Mouse (Mus musculus) heart, postnatal 0 days (tissue): ENCODE measurements around the gene Zmiz1. TPM values are rescaled to one million over a fixed set of nuclear protein-coding genes. Genes with fewer than 3 reads are reported as not detected.

Source experiments
- ATAC-seq: fragments of 200-750 bp; cut with Nextera tagmentation; 2 replicates; pipeline ENCODE4 v1.8.0; 2017; ENCODE audit warnings: low read depth, moderate number of reproducible peaks, moderate library complexity; ENCODE audit not compliant: insufficient read depth
- DNase-seq: peaks from one replicate; pipeline ENCODE4 v3.0.0-alpha.2; 2016; ENCODE audit warnings: low spot score
- H3K27ac ChIP-seq: fragments of 300-500 bp; sonication (generic); 2 replicates; pipeline ENCODE4 v1.5.1; 2014; ENCODE audit warnings: low read depth, mild to moderate bottlenecking
- H3K27me3 ChIP-seq: fragments of 300-500 bp; sonication (generic); 2 replicates; pipeline ENCODE4 v1.6.1; 2014; ENCODE audit warnings: low read length, mixed read lengths; ENCODE audit not compliant: control insufficient read depth, insufficient read depth
- H3K36me3 ChIP-seq: fragments of 300-500 bp; sonication (generic); replicated peaks from 2 replicates; pipeline ENCODE4 v1.6.1; 2014; ENCODE audit warnings: low read length, mixed read lengths; ENCODE audit not compliant: control insufficient read depth, insufficient read depth
- H3K4me1 ChIP-seq: fragments of 300-500 bp; sonication (generic); 2 replicates; pipeline ENCODE4 v1.6.1; 2014; ENCODE audit warnings: antibody characterized with exemption; ENCODE audit not compliant: control insufficient read depth, insufficient read depth
- H3K4me2 ChIP-seq: fragments of 300-500 bp; sonication (generic); 2 replicates; pipeline ENCODE4 v1.6.1; 2014; ENCODE audit warnings: low read depth, mild to moderate bottlenecking, low read length, moderate library complexity
- H3K4me3 ChIP-seq: fragments of 300-500 bp; sonication (generic); 2 replicates; pipeline ENCODE4 v1.5.1; 2014; ENCODE audit warnings: low read depth, low read length
- H3K9ac ChIP-seq: fragments of 300-500 bp; sonication (generic); replicated peaks from 2 replicates; pipeline ENCODE4 v1.6.1; 2014; ENCODE audit warnings: low read depth, low read length, mixed read lengths
- H3K9me3 ChIP-seq: fragments of 300-500 bp; sonication (generic); replicated peaks from 2 replicates; pipeline ENCODE4 v1.6.1; 2016; ENCODE audit warnings: low read length; ENCODE audit not compliant: control insufficient read depth
- CTCF ChIP-seq: IDR thresholded peaks from 2 replicates; pipeline ENCODE4 v1.5.1; 2016; ENCODE audit warnings: antibody characterized with exemption, control low read depth, low read depth
- EP300 ChIP-seq: IDR thresholded peaks from 2 replicates; pipeline ENCODE4 v1.6.1; 2016; ENCODE audit warnings: antibody characterized with exemption, low read depth
- WGBS: fragments of 180-500 bp; shearing (Covaris S2); extraction: QIAGEN DNeasy Blood & Tissue Kit; methylation state at CpG from one replicate; pipeline ENCODE4 v1.1.7; 2014; 5-methylcytosine and 5-hydroxymethylcytosine counted together
- polyA plus RNA-seq: library from polyadenylated mRNA; unstranded; fragments of >200 nt; fragmentation: Nextera tagmentation; extraction: Ambion mirVana; gene quantifications from 2 replicates; pipeline ENCODE4 v1.2.1, GENCODE M21; 2015
- total RNA-seq: library from RNA; depleted of rRNA; stranded (reverse); fragments of >200 nt; gene quantifications from 2 replicates; pipeline ENCODE4 v1.2.3, GENCODE M21; 2014; ENCODE audit warnings: low replicate concordance

Zmiz1 gene
- total and polyA plus RNA-seq, 2 experiments from 2014 or later: 13.8 to 41.0 TPM

DNA sequence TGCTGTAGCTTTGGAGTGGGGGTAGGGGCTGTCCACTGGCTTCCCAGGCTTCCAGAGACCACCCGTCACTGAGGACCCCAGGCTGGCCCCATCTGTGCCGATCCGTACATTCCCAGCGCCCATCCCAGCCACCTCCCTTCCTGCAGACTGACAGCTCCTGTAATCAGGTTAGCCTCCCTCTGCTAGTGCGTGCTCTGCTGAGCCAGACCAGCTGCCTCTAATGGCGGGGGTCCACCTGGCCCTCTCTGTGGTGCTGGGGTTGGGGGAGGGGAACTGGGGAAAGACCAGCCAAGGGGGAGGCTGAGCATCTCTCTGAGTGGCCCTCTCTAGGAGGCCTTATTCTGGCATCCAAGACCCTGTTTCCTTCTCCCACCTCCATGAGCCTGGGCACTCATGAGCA is 53.8 kb downstream of the Zmiz1 start:
- 42% methylated on average over 6 of the region's 6 CpGs for WGBS
- DNase-seq: no peak
- no peak overlapping the region; the same call in 1 of the 2 replicates for H3K9ac ChIP-seq
- no peaks in the 10 kb centered on the region for H3K36me3 ChIP-seq
- H3K4me2 ChIP-seq: 0 out of 2 replicates have a peak overlapping the region, but pooled peaks have one; percentile 8
- H3K4me1 ChIP-seq: peaks cover 96% of the 10 kb centered on the region
- TF ChIP-seq EP300 (no peak), CTCF (no peak)
- H3K4me3 ChIP-seq: no peak overlapping the region
- H3K27me3 ChIP-seq: no peaks in the 10 kb centered on the region
- peak overlapping the region; percentile 78 for H3K27ac ChIP-seq
- ATAC-seq: no peak
- no peaks in the 10 kb centered on the region for H3K9me3 ChIP-seq

DNA sequence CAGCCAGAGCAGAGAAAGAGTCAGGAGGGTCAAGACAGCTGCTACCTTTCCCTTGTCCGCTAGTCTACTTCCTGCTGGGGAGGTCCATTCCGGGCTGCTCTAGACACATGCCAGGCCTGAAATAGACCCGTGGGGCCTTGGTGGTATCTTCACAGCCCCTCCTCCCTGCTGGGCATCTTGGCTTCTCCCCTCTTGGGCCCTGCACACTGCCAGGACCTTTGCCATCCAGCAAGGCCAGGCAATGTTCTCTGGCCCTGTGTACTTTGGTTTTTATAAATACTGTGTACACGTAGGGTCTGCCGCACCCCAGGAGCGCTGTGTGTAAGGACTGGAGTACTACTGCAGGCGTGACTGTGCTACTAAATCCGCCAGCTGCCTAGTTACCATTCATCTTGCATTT is 54.5 kb downstream of the Zmiz1 start:
- ATAC-seq (peak; percentile 55), DNase-seq (peak; percentile 74)
- peak overlapping the region; percentile 78 for H3K27ac ChIP-seq
- H3K4me2 ChIP-seq: peak overlapping the region; percentile 8; the same call in 1 of the 2 replicates
- no peaks in the 10 kb centered on the region for H3K27me3 ChIP-seq
- peaks cover 90% of the 10 kb centered on the region for H3K4me1 ChIP-seq
- no peaks in the 10 kb centered on the region for H3K9me3 ChIP-seq
- TF ChIP-seq EP300: no peak
- no peak for TF ChIP-seq CTCF
- H3K9ac ChIP-seq: no peak overlapping the region
- 37% methylated on average over 8 of the region's 8 CpGs for WGBS
- no peak overlapping the region for H3K4me3 ChIP-seq
- no peaks in the 10 kb centered on the region for H3K36me3 ChIP-seq

- H3K27ac ChIP-seq: peak overlapping the region; percentile 44
- 59% methylated on average over 2 of the region's 2 CpGs for WGBS
These were observed 56.0 kb downstream of the Zmiz1 start for GRCm38 (mm10) chr14:25514943-25515512.

DNA sequence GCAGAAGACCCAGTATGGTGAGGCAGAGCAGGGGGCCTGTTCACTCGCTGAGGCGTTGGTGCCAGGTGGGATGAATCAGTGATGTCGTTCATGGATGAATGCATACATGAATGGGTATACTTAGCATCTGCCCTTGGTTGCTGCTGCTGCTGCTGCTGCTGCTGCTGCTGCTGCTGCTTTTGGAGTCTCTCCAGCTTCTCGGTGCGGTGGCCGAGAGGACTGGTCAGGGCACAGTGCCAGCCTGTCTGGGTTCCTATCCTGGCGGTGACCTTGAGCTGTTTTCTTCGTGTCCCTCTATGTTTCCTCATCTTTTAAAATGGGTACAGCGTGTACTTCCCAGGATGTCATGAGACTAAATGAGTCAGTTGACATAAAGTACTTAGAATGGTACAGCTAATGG is 56.9 kb downstream of the Zmiz1 start:
- ATAC-seq (no peak), DNase-seq (no peak)
- Histone ChIP-seq H3K4me2 (no peak overlapping the region), H3K9me3 (no peaks in the 10 kb centered on the region), H3K9ac (no peak overlapping the region), H3K27me3 (no peaks in the 10 kb centered on the region), H3K27ac (peak overlapping the region; percentile 83), H3K36me3 (no peaks in the 10 kb centered on the region), H3K4me1 (peaks cover 85% of the 10 kb centered on the region), H3K4me3 (no peak overlapping the region)
- 24% methylated on average over 9 of the region's 9 CpGs for WGBS
- no peak for TF ChIP-seq CTCF
- TF ChIP-seq EP300: 0 out of 2 replicates have a peak, but pooled peaks have one; percentile 29

More at GRCm38 (mm10) chr14:25514943-25515512, 56.0 kb downstream of the Zmiz1 start:
- ATAC-seq (no peak), DNase-seq (no peak)
- no peak overlapping the region for H3K4me2 ChIP-seq
- H3K9ac ChIP-seq: no peak overlapping the region
- no peaks in the 10 kb centered on the region for H3K9me3 ChIP-seq
- H3K4me3 ChIP-seq: no peak overlapping the region
- no peaks in the 10 kb centered on the region for H3K36me3 ChIP-seq
- TF ChIP-seq EP300: no peak
- TF ChIP-seq CTCF: no peak
- no peaks in the 10 kb centered on the region for H3K27me3 ChIP-seq
- H3K4me1 ChIP-seq: peaks cover 85% of the 10 kb centered on the region

DNA sequence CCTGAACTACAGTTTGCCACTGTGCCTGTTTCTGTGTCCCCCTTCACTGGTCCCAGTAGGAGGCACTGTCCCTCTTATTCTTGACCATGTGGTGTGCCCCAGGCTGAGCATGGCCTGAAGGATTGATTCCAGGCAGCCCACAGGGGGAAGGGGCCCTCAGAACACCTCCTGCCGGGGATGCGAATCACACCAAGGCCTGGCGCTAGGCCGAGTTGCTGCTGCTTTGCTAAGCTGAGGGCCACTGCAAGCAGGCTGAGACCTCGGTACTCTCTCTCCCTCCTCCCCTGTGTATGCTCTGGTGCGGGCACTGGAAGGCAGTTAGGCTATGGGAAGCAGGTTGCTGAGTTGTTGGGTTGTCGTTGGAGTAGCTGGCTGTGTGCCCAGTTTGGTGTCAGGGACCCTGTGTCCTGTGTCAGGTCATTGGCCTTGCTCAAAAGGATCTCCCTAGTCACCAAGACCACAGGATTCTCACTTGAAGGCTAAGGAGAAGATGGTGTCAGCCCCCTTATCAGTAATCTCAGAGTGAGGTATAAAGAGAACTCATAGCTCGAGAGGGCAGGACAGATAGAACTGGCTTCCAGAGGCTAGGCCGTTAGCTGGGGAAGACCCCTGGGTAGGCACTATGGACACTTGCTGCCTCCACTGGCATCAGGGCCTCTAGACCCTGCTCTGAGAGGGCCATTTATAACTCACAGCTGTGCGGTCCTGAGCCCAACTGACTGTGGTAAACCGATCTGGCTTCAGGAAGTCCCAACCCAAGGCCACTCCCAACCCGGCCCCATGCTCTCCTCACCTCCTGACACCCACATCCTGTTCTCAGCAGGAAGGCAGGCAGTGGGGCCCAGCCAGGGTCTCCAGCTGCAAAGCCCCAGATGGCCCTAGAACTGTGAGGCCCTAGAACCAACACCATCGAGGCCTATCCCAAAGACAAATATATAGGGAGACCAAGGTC is 57.9 kb downstream of the Zmiz1 start:
- Histone ChIP-seq H3K27ac (peak overlapping the region; percentile 83), H3K4me2 (no peak overlapping the region), H3K36me3 (no peaks in the 10 kb centered on the region), H3K4me3 (no peak overlapping the region), H3K27me3 (no peaks in the 10 kb centered on the region), H3K9me3 (no peaks in the 10 kb centered on the region), H3K9ac (peak overlapping the region; percentile 21; the same call in 1 of the 2 replicates), H3K4me1 (peaks cover 84% of the 10 kb centered on the region)
- ATAC-seq (peak; percentile 31), DNase-seq (no peak)
- peak; percentile 46; the same call in 1 of the 2 replicates for TF ChIP-seq EP300
- peak; percentile 46 for TF ChIP-seq CTCF
- 6% methylated on average over 13 of the region's 13 CpGs for WGBS
